Mouse (Mus musculus): Measurements from ENCODE around the gene Nupr1l. TPM values are rescaled to one million over a fixed set of nuclear protein-coding genes. Genes with fewer than 3 reads are reported as not detected.
"Not testable (repeated sequence)": the region's sequence is repeated elsewhere in the genome, so short reads cannot be mapped to it uniquely, and the experiment has no call there.

The Nupr1l gene
- polyA plus RNA-seq, 1 experiment from 2014 or later, result 6.8 TPM

GRCm38 (mm10) chr5:129909591-129909990, 1.3 kb downstream of the Nupr1l start:
- no peak overlapping the region for H3K9ac ChIP-seq (ENCODE audit: low read depth, low read length)
- no peak for DNase-seq (ENCODE audit: low spot score)
- ATAC-seq (replicated peaks; ENCODE audit: low FRiP score, low read depth), result no peak
- WGBS, result 73% methylated on average over 7 of the region's 7 CpGs
- H3K27me3 ChIP-seq (ENCODE audit: insufficient read depth, low read length), result no peaks in the 10 kb centered on the region
- TF ChIP-seq CTCF (IDR thresholded peaks at IDR 0.05; ENCODE audit: low read depth), result no peak
- H3K4me2 ChIP-seq (ENCODE audit: low read length), result no peak overlapping the region
- H3K36me3 ChIP-seq (ENCODE audit: insufficient read depth, low read length), result no peaks in the 10 kb centered on the region
- no peak overlapping the region for H3K27ac ChIP-seq
- no peak overlapping the region for H3K4me3 ChIP-seq (replicated peaks; ENCODE audit: low read depth, low read length)
- H3K4me1 ChIP-seq (replicated peaks; ENCODE audit: insufficient read depth, low read length), result no peaks in the 10 kb centered on the region
- H3K9me3 ChIP-seq (replicated peaks; ENCODE audit: low read length), result no peaks in the 10 kb centered on the region

GRCm38 (mm10) chr5:129914024-129914423, 5.7 kb downstream of the Nupr1l start:
- peak; percentile 71 for TF ChIP-seq CTCF (IDR thresholded peaks at IDR 0.05; ENCODE audit: low read depth)
- Histone ChIP-seq H3K4me2 (ENCODE audit: low read length) (no peak overlapping the region), H3K9ac (ENCODE audit: low read depth, low read length) (no peak overlapping the region), H3K9me3 (replicated peaks; ENCODE audit: low read length) (no peaks in the 10 kb centered on the region), H3K27ac (no peak overlapping the region), H3K4me3 (replicated peaks; ENCODE audit: low read depth, low read length) (no peak overlapping the region), H3K36me3 (ENCODE audit: insufficient read depth, low read length) (no peaks in the 10 kb centered on the region), H3K4me1 (replicated peaks; ENCODE audit: insufficient read depth, low read length) (no peaks in the 10 kb centered on the region), H3K27me3 (ENCODE audit: insufficient read depth, low read length) (no peaks in the 10 kb centered on the region)
- 36% methylated on average over 2 of the region's 2 CpGs for WGBS
- no peak for DNase-seq (ENCODE audit: low spot score)
- no peak for ATAC-seq (replicated peaks; ENCODE audit: low FRiP score, low read depth)

GRCm38 (mm10) chr5:129915491-129915890, 7.2 kb downstream of the Nupr1l start:
- 84% methylated on average over 11 of the region's 11 CpGs for WGBS
- ATAC-seq (replicated peaks; ENCODE audit: low FRiP score, low read depth), result not testable (repeated sequence)

GRCm38 (mm10) chr5:129918065-129918651, 9.8 kb downstream of the Nupr1l start:
- Histone ChIP-seq H3K27me3 (ENCODE audit: insufficient read depth, low read length) (no peaks in the 10 kb centered on the region), H3K4me1 (replicated peaks; ENCODE audit: insufficient read depth, low read length) (no peaks in the 10 kb centered on the region), H3K36me3 (ENCODE audit: insufficient read depth, low read length) (no peaks in the 10 kb centered on the region), H3K9me3 (replicated peaks; ENCODE audit: low read length) (no peaks in the 10 kb centered on the region), H3K4me2 (ENCODE audit: low read length) (no peak overlapping the region), H3K9ac (ENCODE audit: low read depth, low read length) (no peak overlapping the region), H3K4me3 (replicated peaks; ENCODE audit: low read depth, low read length) (no peak overlapping the region), H3K27ac (no peak overlapping the region)
- TF ChIP-seq CTCF (IDR thresholded peaks at IDR 0.05; ENCODE audit: low read depth), result no peak
- WGBS, result 93% methylated on average over 24 of the region's 24 CpGs
- no peak for DNase-seq (ENCODE audit: low spot score)
- ATAC-seq (replicated peaks; ENCODE audit: low FRiP score, low read depth), result no peak

More at GRCm38 (mm10) chr5:129915491-129915890, 7.2 kb downstream of the Nupr1l start:
- DNase-seq (ENCODE audit: low spot score); H3K36me3 ChIP-seq (ENCODE audit: insufficient read depth, low read length); H3K4me1 ChIP-seq (replicated peaks; ENCODE audit: insufficient read depth, low read length); H3K9ac ChIP-seq (ENCODE audit: low read depth, low read length); H3K27me3 ChIP-seq (ENCODE audit: insufficient read depth, low read length); H3K27ac ChIP-seq; H3K4me3 ChIP-seq (replicated peaks; ENCODE audit: low read depth, low read length); H3K4me2 ChIP-seq (ENCODE audit: low read length); H3K9me3 ChIP-seq (replicated peaks; ENCODE audit: low read length): not testable (repeated sequence)

GRCm38 (mm10) chr5:129918752-129919151, 10.4 kb downstream of the Nupr1l start:
- no peak for TF ChIP-seq CTCF (IDR thresholded peaks at IDR 0.05; ENCODE audit: low read depth)

GRCm38 (mm10) chr5:129919320-129919719, 11.0 kb downstream of the Nupr1l start:
- no peak overlapping the region for H3K9ac ChIP-seq (ENCODE audit: low read depth, low read length)
- no peaks in the 10 kb centered on the region for H3K36me3 ChIP-seq (ENCODE audit: insufficient read depth, low read length)
- no peak for ATAC-seq (replicated peaks; ENCODE audit: low FRiP score, low read depth)
- no peaks in the 10 kb centered on the region for H3K4me1 ChIP-seq (replicated peaks; ENCODE audit: insufficient read depth, low read length)
- no peak overlapping the region for H3K4me2 ChIP-seq (ENCODE audit: low read length)
- H3K4me3 ChIP-seq (replicated peaks; ENCODE audit: low read depth, low read length), result no peak overlapping the region
- no peaks in the 10 kb centered on the region for H3K27me3 ChIP-seq (ENCODE audit: insufficient read depth, low read length)
- no peak for TF ChIP-seq CTCF (IDR thresholded peaks at IDR 0.05; ENCODE audit: low read depth)
- 52% methylated on average over 8 of the region's 8 CpGs for WGBS
- H3K9me3 ChIP-seq (replicated peaks; ENCODE audit: low read length), result no peaks in the 10 kb centered on the region
- no peak overlapping the region for H3K27ac ChIP-seq
- no peak for DNase-seq (ENCODE audit: low spot score)

More at GRCm38 (mm10) chr5:129918752-129919151, 10.4 kb downstream of the Nupr1l start:
- Histone ChIP-seq H3K9ac (ENCODE audit: low read depth, low read length) (no peak overlapping the region), H3K36me3 (ENCODE audit: insufficient read depth, low read length) (no peaks in the 10 kb centered on the region), H3K9me3 (replicated peaks; ENCODE audit: low read length) (no peaks in the 10 kb centered on the region), H3K4me3 (replicated peaks; ENCODE audit: low read depth, low read length) (no peak overlapping the region), H3K27me3 (ENCODE audit: insufficient read depth, low read length) (no peaks in the 10 kb centered on the region), H3K4me2 (ENCODE audit: low read length) (no peak overlapping the region), H3K4me1 (replicated peaks; ENCODE audit: insufficient read depth, low read length) (no peaks in the 10 kb centered on the region), H3K27ac (no peak overlapping the region)
- ATAC-seq (replicated peaks; ENCODE audit: low FRiP score, low read depth), result no peak
- DNase-seq (ENCODE audit: low spot score), result no peak
- 79% methylated on average over 9 of the region's 9 CpGs for WGBS

GRCm38 (mm10) chr5:129921972-129922371, 13.6 kb downstream of the Nupr1l start:
- Histone ChIP-seq H3K9ac (ENCODE audit: low read depth, low read length) (no peak overlapping the region), H3K4me2 (ENCODE audit: low read length) (no peak overlapping the region), H3K27me3 (ENCODE audit: insufficient read depth, low read length) (no peaks in the 10 kb centered on the region), H3K9me3 (replicated peaks; ENCODE audit: low read length) (no peaks in the 10 kb centered on the region), H3K4me3 (replicated peaks; ENCODE audit: low read depth, low read length) (no peak overlapping the region), H3K36me3 (ENCODE audit: insufficient read depth, low read length) (no peaks in the 10 kb centered on the region), H3K4me1 (replicated peaks; ENCODE audit: insufficient read depth, low read length) (no peaks in the 10 kb centered on the region), H3K27ac (no peak overlapping the region)
- WGBS, result 95% methylated on average over 4 of the region's 4 CpGs
- DNase-seq (ENCODE audit: low spot score) (no peak), ATAC-seq (replicated peaks; ENCODE audit: low FRiP score, low read depth) (no peak)
- TF ChIP-seq CTCF (IDR thresholded peaks at IDR 0.05; ENCODE audit: low read depth), result no peak

All from kidney, postnatal 0 days (tissue).